In the genomic region with DNA sequence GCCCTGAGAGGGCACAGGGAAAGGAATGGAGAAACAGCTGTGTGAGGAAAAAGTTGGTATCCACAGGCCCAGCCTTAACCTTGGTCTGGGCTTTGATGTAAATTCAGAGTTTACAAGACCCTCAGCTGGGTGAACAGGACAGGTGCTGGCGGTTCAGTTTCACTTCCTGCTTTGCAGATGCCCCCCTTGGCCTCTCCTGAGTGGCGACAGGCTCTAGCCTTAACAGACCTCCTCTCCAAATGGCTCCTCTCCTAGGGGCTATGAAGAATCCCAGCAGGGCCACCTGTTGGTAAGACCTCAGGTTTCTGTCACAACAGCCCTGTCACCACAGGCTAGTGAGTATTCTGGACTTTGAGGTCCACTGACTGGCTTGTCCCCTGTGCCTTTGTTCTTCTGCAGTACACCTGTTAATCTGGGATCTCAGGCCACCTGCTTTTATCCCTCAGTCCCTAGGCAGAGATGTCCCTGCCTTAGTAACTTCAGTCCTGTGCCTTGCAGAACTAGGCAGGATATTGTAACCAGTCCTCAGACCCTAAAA, we compare ENCODE assay signal across 10 mouse cellular contexts. TPM values are rescaled to one million over a fixed set of nuclear protein-coding genes. Genes with fewer than 3 reads are reported as not detected.
A peak's percentile ranks its signal among the peaks of the same experiment; 100 is the strongest.
DNase-seq lines count a peak whose midpoint lies in the region; ATAC-seq and TF ChIP-seq lines count a peak whose summit lies in the region.
"Had no signal": no experiment of that assay in that cellular context is flagged by ENCODE, and none has a peak within 500 bp of the region (broad histone marks: within the 10 kb centered on the region; RNA-seq: fewer than 3 reads in every experiment).

No protein-coding gene starts in this region.

- no peak overlapping the region for H3K4me3 ChIP-seq in kidney, embryonic 14.5 days (ENCODE audit: low read length)
- H3K4me3 ChIP-seq in ES-E14 (ENCODE audit: insufficient read depth in 1 of 2, low read depth in 1 of 2, low read length in 2 of 2, poor library complexity in 1 of 2, severe bottlenecking in 1 of 2): peak overlapping the region in 1 of 2 experiments; percentile 31; a peak in 1 of 4 replicates
- H3K4me3 ChIP-seq in forebrain, postnatal 0 days (ENCODE audit: low read depth, low read length): no peak overlapping the region
- peak overlapping the region; percentile 86 for H3K4me3 ChIP-seq in midbrain, embryonic 10.5 days

- peak overlapping the region; percentile 63; the same call in 1 of the 2 replicates for H3K4me2 ChIP-seq in kidney, embryonic 14.5 days (replicated peaks; ENCODE audit: low read depth, low read length)
- no peak overlapping the region for H3K4me2 ChIP-seq in forebrain, postnatal 0 days (ENCODE audit: low read depth)

- H3K4me1 ChIP-seq in kidney, embryonic 14.5 days (ENCODE audit: control insufficient read depth, insufficient read depth, low read length): peaks cover 8% of the 10 kb centered on the region
- H3K4me1 ChIP-seq in ES-E14 (ENCODE audit: control insufficient read depth in 2 of 2, insufficient read depth in 2 of 2, low read length in 2 of 2, poor library complexity in 1 of 2): peaks cover 0 to 8% of the 10 kb centered on the region in 2 experiments; a peak in 1 of 4 replicates
- peaks cover 4% of the 10 kb centered on the region; the same call in 1 of the 2 replicates for H3K4me1 ChIP-seq in forebrain, postnatal 0 days (ENCODE audit: insufficient read depth)
- peaks cover 23% of the 10 kb centered on the region for H3K4me1 ChIP-seq in midbrain, embryonic 10.5 days

- no peaks in the 10 kb centered on the region for H3K27me3 ChIP-seq in kidney, embryonic 14.5 days (ENCODE audit: control insufficient read depth, insufficient read depth, low read length)
- H3K27me3 ChIP-seq in forebrain, postnatal 0 days (ENCODE audit: insufficient read depth, low read length): no peaks in the 10 kb centered on the region; the same call in 1 of the 2 replicates
- peaks cover 27% of the 10 kb centered on the region for H3K27me3 ChIP-seq in midbrain, embryonic 10.5 days (ENCODE audit: low read depth, poor library complexity, severe bottlenecking)
- H3K27me3 ChIP-seq: Patski had no signal

- peaks cover 26% of the 10 kb centered on the region for H3K36me3 ChIP-seq in kidney, embryonic 14.5 days (ENCODE audit: control insufficient read depth, insufficient read depth, low read length)
- peaks cover 27% of the 10 kb centered on the region for H3K36me3 ChIP-seq in ES-E14 (ENCODE audit: control insufficient read depth, insufficient read depth, low read length, poor library complexity, severe bottlenecking)
- H3K36me3 ChIP-seq in forebrain, postnatal 0 days (ENCODE audit: insufficient read depth): peaks cover 21% of the 10 kb centered on the region
- peaks cover 27% of the 10 kb centered on the region for H3K36me3 ChIP-seq in midbrain, embryonic 10.5 days

- 52% methylated on average over 2 of the region's 2 CpGs for WGBS in kidney, embryonic 14.5 days
- 56% methylated on average over 2 of the region's 2 CpGs for WGBS in forebrain, postnatal 0 days
- 66% methylated on average over 2 of the region's 2 CpGs for WGBS in midbrain, embryonic 10.5 days

- ATAC-seq in kidney, embryonic 14.5 days (ENCODE audit: low FRiP score, low TSS enrichment): no peak
- no peak for ATAC-seq in forebrain, postnatal 0 days

- in situ Hi-C loops in ES-E14 (cut with MboI; ENCODE audit: low sequenced_read_pairs in 2 of 2, unreplicated experiment in 2 of 2): no loop called here

- TF ChIP-seq CTCF in forebrain, postnatal 0 days (IDR thresholded peaks at IDR 0.05; ENCODE audit: low read depth): peak; percentile 5; the same call in 1 of the 2 replicates

- no peaks in the 10 kb centered on the region for H3K9me3 ChIP-seq in kidney, embryonic 14.5 days (ENCODE audit: control insufficient read depth, low read length)
- H3K9me3 ChIP-seq in ES-E14 (ENCODE audit: control insufficient read depth, insufficient read depth, low read depth, low read length): no peaks in the 10 kb centered on the region
- H3K9me3 ChIP-seq in forebrain, postnatal 0 days (ENCODE audit: low read length): no peaks in the 10 kb centered on the region
- no peaks in the 10 kb centered on the region for H3K9me3 ChIP-seq in midbrain, embryonic 10.5 days (replicated peaks)

- no peak overlapping the region for H3K27ac ChIP-seq in kidney, embryonic 14.5 days (ENCODE audit: low read depth, low read length)
- H3K27ac ChIP-seq in ES-E14 (ENCODE audit: insufficient read depth, low read depth, low read length, poor library complexity, severe bottlenecking): no peak overlapping the region
- H3K27ac ChIP-seq in forebrain, postnatal 0 days (ENCODE audit: low read depth, low read length): no peak overlapping the region
- peak overlapping the region; percentile 98 for H3K27ac ChIP-seq in midbrain, embryonic 10.5 days (replicated peaks)

- H3K9ac ChIP-seq in kidney, embryonic 14.5 days (ENCODE audit: low read depth, low read length): peak overlapping the region; percentile 45; the same call in 1 of the 2 replicates
- peak overlapping the region; percentile 59 for H3K9ac ChIP-seq in ES-E14 (ENCODE audit: insufficient read depth, low read depth, low read length, poor library complexity, severe bottlenecking)
- peak overlapping the region; percentile 54 for H3K9ac ChIP-seq in forebrain, postnatal 0 days

- DNase-seq in kidney, adult 8-10 months: no peak
- DNase-seq in ES-E14 (ENCODE audit: low read depth, low spot score): no peak
- DNase-seq in forebrain, postnatal 0 days: no peak
- no peak for DNase-seq in midbrain, embryonic 10.5 days (ENCODE audit: low spot score)
- DNase-seq in c-Kit-positive CD71-positive TER-119-positive erythroid progenitor cells, embryonic 14.5 days (ENCODE audit: low spot score): no peak
- no peak for DNase-seq in layer of hippocampus, adult 8-10 months (ENCODE audit: low spot score in 2 of 2)
- no peak for DNase-seq in adrenal gland, adult 18-20 months (ENCODE audit: low spot score in 2 of 2)

TF ChIP-seq in ES-E14, 5 proteins besides CTCF, POLR2A, EP300 and RAD21:
- TF ChIP-seq CHD2 (IDR thresholded peaks at IDR 0.05; ENCODE audit: low read depth, low read length) (no peak), ZNF384 (IDR thresholded peaks at IDR 0.05; ENCODE audit: low read depth, low read length) (no peak), MAFK (IDR thresholded peaks at IDR 0.05; ENCODE audit: insufficient read depth, low read depth, low read length) (no peak), ZC3H11A (IDR thresholded peaks at IDR 0.05; ENCODE audit: borderline replicate concordance, low read depth, low read length) (no peak), HCFC1 (IDR thresholded peaks at IDR 0.05; ENCODE audit: borderline replicate concordance, insufficient read depth, low read length) (no peak)

RNA-seq across cellular contexts. Expression of a gene that starts 1.5 kb away (rescaled TPM):
- 5,375 and 6,285 TPM in 2 replicates for polyA plus RNA-seq in kidney, embryonic 14.5 days (2014; fragmentation: Nextera tagmentation; extraction: Ambion mirVana)
- 2,806 and 2,972 TPM in 2 replicates for total RNA-seq in ES-E14 (2012; rRNA removed)
- 1,945 and 2,194 TPM in 2 replicates for total RNA-seq in forebrain, postnatal 0 days (2014; rRNA removed)
- 2,793 and 3,853 TPM in 2 replicates for polyA plus RNA-seq in forebrain, postnatal 0 days (2015; fragmentation: Nextera tagmentation; extraction: Ambion mirVana)
- polyA plus RNA-seq in midbrain, embryonic 10.5 days (2016; fragmentation: Nextera tagmentation; extraction: Ambion mirVana): 3,389 and 3,784 TPM in 2 replicates
- total RNA-seq in layer of hippocampus, adult 8-10 months (2022): 100 to 1,000 TPM; 619 to 893 (median 714) TPM
- total RNA-seq in adrenal gland, adult 18-20 months (2021): 1,000 to 10,000 TPM; 1,253 to 1,401 TPM

RNA-seq across cellular contexts. Expression of a gene that starts 6.2 kb away (rescaled TPM):
- polyA plus RNA-seq in kidney, embryonic 14.5 days (2014; fragmentation: Nextera tagmentation; extraction: Ambion mirVana): 0.09 and 0.19 TPM in 2 replicates
- total RNA-seq in ES-E14 (2012; rRNA removed): 2.5 and 3.4 TPM in 2 replicates
- 1.5 and 2.2 TPM in 2 replicates for total RNA-seq in forebrain, postnatal 0 days (2014; rRNA removed)
- polyA plus RNA-seq in forebrain, postnatal 0 days (2015; fragmentation: Nextera tagmentation; extraction: Ambion mirVana): 2.4 and 3.6 TPM in 2 replicates
- 0.42 and 0.63 TPM in 2 replicates for polyA plus RNA-seq in midbrain, embryonic 10.5 days (2016; fragmentation: Nextera tagmentation; extraction: Ambion mirVana)
- 10 to 100 TPM; 10.5 to 12.3 (median 11.0) TPM for total RNA-seq in layer of hippocampus, adult 8-10 months (2022)
- total RNA-seq in adrenal gland, adult 18-20 months (2021): not detected
- total RNA-seq: gastrocnemius, postnatal 25 days had no signal

RNA-seq across cellular contexts. Expression of a gene that starts 7.0 kb away (rescaled TPM):
- 32.1 and 43.4 TPM in 2 replicates for polyA plus RNA-seq in kidney, embryonic 14.5 days (2014; fragmentation: Nextera tagmentation; extraction: Ambion mirVana)
- total RNA-seq in ES-E14 (2012; rRNA removed): 53.4 and 60.8 TPM in 2 replicates
- 57.2 and 68.1 TPM in 2 replicates for total RNA-seq in forebrain, postnatal 0 days (2014; rRNA removed)
- 52.7 and 63.9 TPM in 2 replicates for polyA plus RNA-seq in forebrain, postnatal 0 days (2015; fragmentation: Nextera tagmentation; extraction: Ambion mirVana)
- polyA plus RNA-seq in midbrain, embryonic 10.5 days (2016; fragmentation: Nextera tagmentation; extraction: Ambion mirVana): 69.4 and 74.0 TPM in 2 replicates
- total RNA-seq in layer of hippocampus, adult 8-10 months (2022): 10 to 100 TPM; 85.7 to 93.1 (median 88.8) TPM
- 10 to 100 TPM; 34.3 to 39.5 TPM for total RNA-seq in adrenal gland, adult 18-20 months (2021)

RNA-seq across cellular contexts. Expression of a gene that starts 25.0 kb away (rescaled TPM):
- 117 and 142 TPM in 2 replicates for polyA plus RNA-seq in kidney, embryonic 14.5 days (2014; fragmentation: Nextera tagmentation; extraction: Ambion mirVana)
- total RNA-seq in ES-E14 (2012; rRNA removed): 52.5 and 82.3 TPM in 2 replicates
- 34.7 and 59.9 TPM in 2 replicates for total RNA-seq in forebrain, postnatal 0 days (2014; rRNA removed)
- 161 and 175 TPM in 2 replicates for polyA plus RNA-seq in forebrain, postnatal 0 days (2015; fragmentation: Nextera tagmentation; extraction: Ambion mirVana)
- polyA plus RNA-seq in midbrain, embryonic 10.5 days (2016; fragmentation: Nextera tagmentation; extraction: Ambion mirVana): 180 and 183 TPM in 2 replicates
- 10 to 100 TPM; 69.8 to 87.9 (median 78.7) TPM for total RNA-seq in layer of hippocampus, adult 8-10 months (2022)
- total RNA-seq in adrenal gland, adult 18-20 months (2021): 10 to 100 TPM; 58.9 to 59.3 TPM

RNA-seq across cellular contexts. Expression of a gene that starts 35.7 kb away (rescaled TPM):
- polyA plus RNA-seq in kidney, embryonic 14.5 days (2014; fragmentation: Nextera tagmentation; extraction: Ambion mirVana): 2.5 and 2.6 TPM in 2 replicates
- total RNA-seq in ES-E14 (2012; rRNA removed): 3.7 and 6.6 TPM in 2 replicates
- 20.5 and 31.5 TPM in 2 replicates for total RNA-seq in forebrain, postnatal 0 days (2014; rRNA removed)
- polyA plus RNA-seq in forebrain, postnatal 0 days (2015; fragmentation: Nextera tagmentation; extraction: Ambion mirVana): 9.4 and 9.8 TPM in 2 replicates
- 9.1 and 13.4 TPM in 2 replicates for polyA plus RNA-seq in midbrain, embryonic 10.5 days (2016; fragmentation: Nextera tagmentation; extraction: Ambion mirVana)
- 10 to 100 TPM; 16.5 to 20.0 (median 16.6) TPM for total RNA-seq in layer of hippocampus, adult 8-10 months (2022)
- total RNA-seq in adrenal gland, adult 18-20 months (2021): 1 to 10 TPM; 2.2 to 2.8 TPM
